Mouse (Mus musculus) Patski (cell line): ENCODE results near the gene Litaf. TPM values are rescaled to one million over a fixed set of nuclear protein-coding genes. Genes with fewer than 3 reads are reported as not detected.
"Not testable (repeated sequence)": the region's sequence is repeated elsewhere in the genome, so short reads cannot be mapped to it uniquely, and the experiment has no call there.

Experiments
- ATAC-seq: fragments of 100-300 bp; one replicate; pipeline ENCODE4 v1.8.0; 2021
- CTCF ChIA-PET: fragments of 350-600 bp; sonication (Branson Sonifier 250); formaldehyde crosslinking; loops from one replicate; lab custom pipeline; 2022; ENCODE audit warnings: inconsistent platforms; lab: Charles Lee
- POLR2A ChIA-PET: fragments of 350-600 bp; sonication (Branson Sonifier 250); formaldehyde crosslinking; loops from one replicate; lab custom pipeline; 2022; ENCODE audit warnings: antibody characterized with exemption, inconsistent platforms; lab: Charles Lee
- DNase-seq: peaks from one replicate; pipeline ENCODE4 v3.0.0-alpha.2; 2011; ENCODE audit warnings: low read depth, low spot score
- H3K27me3 ChIP-seq: fragments of 371-371 bp; one replicate; pipeline ENCODE4 v1.5.1; 2021
- CTCF ChIP-seq: fragments of 100-300 bp; IDR thresholded peaks from one replicate; pipeline ENCODE4 v1.5.1; 2021
- in situ Hi-C: fragments of 300-500 bp; cut with MboI; formaldehyde crosslinking; loops from 3 replicates; pipeline ENCODE4 v1.11.1; 2018; ENCODE audit warnings: low pct_unique_long_range_greater_than_20kb, mixed read lengths
- polyA plus RNA-seq: library from polyadenylated mRNA; unstranded; gene quantifications from one replicate; pipeline ENCODE4 v1.2.3, GENCODE M21; 2021

The Litaf gene
- polyA plus RNA-seq, 1 experiment from 2014 or later = 344 TPM

DNA sequence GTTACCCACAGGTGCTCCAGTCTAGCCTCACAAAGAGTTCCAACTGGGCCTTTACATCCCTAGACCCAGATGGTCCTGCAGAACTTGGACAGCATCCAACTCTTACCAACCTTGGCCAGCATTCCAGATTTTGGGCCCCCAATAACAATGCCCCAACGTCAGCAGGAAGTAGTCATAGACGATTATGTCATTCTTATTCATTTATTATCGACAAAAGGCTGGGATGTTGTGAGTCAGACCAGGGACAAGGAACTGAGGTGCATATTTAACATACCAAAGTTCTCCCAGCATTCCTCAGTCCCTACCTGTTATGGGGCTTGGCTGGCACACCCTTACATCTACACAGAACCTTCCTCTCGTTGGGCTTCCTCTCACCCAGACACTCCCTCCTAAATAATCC is 49.6 kb downstream of the Litaf start:
- CTCF ChIA-PET = interaction anchor here (0.7 kb wide), 1 partner anchor 9 kb away, joined by 3 read pairs; no protein-coding TSS in a partner anchor
- DNase-seq (no peak), ATAC-seq (no peak)
- in situ Hi-C loops = no loop called here
- TF ChIP-seq CTCF = no peak
- H3K27me3 ChIP-seq = no peaks in the 10 kb centered on the region
- POLR2A ChIA-PET = no interaction called here

DNA sequence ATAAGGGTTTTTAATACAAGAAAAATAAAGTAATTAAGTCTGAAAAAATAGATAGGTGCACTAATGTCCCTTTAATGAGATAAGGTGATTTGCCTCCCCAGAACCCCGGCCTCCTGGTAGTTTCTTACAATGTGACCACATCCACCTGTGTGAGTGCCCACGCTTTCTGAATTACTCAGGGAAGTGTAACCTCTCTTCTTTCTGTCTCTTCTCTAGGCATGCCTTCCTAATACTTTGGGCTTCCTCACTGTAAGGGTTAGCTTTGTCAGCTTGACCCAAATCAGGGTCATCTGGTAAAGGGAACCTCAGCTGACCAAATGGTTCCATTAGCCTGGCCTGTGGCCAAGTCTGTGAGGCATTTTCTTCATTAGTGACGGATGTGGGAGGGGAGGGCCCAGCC is 51.5 kb downstream of the Litaf start:
- ChIA-PET POLR2A (no interaction called here), CTCF (no interaction called here)
- no peak for DNase-seq
- H3K27me3 ChIP-seq = no peaks in the 10 kb centered on the region
- in situ Hi-C loops = no loop called here
- no peak for ATAC-seq
- TF ChIP-seq CTCF = no peak

- in situ Hi-C loops, H3K27me3 ChIP-seq, DNase-seq, ATAC-seq: not testable (repeated sequence)
- CTCF ChIA-PET = interaction anchor here (1.4 kb wide), 1 partner anchor 8 kb away, joined by 5 read pairs; no protein-coding TSS in a partner anchor
- POLR2A ChIA-PET = interaction anchor here (0.9 kb wide), 1 partner anchor 11 kb away, joined by 3 read pairs; no protein-coding TSS in a partner anchor
Observed at GRCm38 (mm10) chr16:11013464-11014147, 52.4 kb downstream of the Litaf start.

DNA sequence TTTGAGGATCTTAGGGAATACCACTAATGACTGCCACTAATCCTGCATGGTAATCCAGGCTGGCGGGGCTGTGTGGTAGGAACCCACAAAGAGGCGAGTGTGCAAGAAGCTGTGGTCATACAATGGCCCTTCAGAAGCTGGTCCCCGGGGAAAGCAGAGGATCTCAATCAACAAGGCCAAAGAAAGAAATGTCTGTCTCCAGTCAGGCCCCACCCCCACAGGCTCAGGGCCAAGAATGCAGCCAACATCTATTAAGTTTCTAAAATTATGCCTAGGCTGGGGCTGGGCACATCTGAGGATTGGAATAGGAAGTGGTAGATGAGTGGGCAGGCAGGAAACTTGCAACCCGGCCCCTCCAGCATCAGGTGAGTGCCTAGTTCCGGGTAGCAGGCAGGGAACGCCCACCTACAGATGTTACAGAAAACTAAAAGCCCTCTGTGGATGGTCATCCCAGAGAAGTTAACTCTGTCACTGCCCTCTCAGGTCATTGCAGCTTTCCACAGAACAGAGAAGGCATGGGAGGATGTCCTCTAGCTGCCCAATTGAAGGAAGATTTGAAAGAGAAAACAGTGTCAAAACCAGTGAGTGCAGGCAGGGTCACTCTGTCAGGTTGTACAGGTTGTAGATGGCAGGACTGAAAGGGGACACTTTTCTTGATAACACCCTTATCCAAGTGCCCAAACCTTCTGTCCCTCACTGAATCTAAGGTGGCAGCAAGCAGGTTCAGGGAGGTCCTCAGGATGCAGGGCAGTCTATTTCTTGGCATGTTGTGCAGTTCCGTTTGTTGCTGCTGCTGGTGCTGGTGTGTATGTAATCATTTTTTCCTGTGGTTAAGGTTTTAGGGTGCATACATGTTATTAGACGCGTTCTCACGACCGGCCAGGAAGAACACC is 53.1 kb downstream of the Litaf start:
- no peak for ATAC-seq
- CTCF ChIA-PET = interaction anchor here (1.4 kb wide), 1 partner anchor 9 kb away, joined by 5 read pairs; no protein-coding TSS in a partner anchor

DNA sequence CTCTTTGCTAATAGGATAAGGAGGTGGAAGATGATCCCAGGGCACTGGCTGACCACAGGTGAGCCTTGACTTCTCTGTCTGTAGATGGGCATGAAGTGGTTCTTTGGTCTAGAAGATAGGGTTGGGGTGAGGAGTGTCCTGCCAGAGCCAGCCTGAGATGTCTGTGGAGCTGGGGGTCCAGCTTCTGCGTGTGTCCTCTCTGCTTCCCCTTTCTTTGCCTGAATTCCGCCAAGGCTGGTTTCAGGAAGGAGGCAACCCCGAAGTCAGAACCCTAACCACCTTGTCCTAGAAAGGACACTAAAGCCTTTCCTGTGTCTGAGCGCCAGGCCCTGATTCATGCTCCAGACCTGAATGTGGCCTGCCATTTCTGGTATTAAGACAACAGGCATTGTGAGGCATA is 54.0 kb downstream of the Litaf start:
- DNase-seq = no peak
- in situ Hi-C loops = no loop called here
- H3K27me3 ChIP-seq = no peaks in the 10 kb centered on the region
- CTCF ChIA-PET = interaction anchor here (1.0 to 1.4 kb wide), 3 partner anchors 9 to 19 kb away, joined by 3 to 5 read pairs (median 3); no protein-coding TSS in a partner anchor
- no peak for ATAC-seq
- POLR2A ChIA-PET = interaction anchor here (1.0 to 1.1 kb wide), 2 partner anchors 20 to 22 kb away, joined by 3 read pairs; no protein-coding TSS in a partner anchor
- TF ChIP-seq CTCF = no peak

More for the DNA sequence above, 53.1 kb downstream of the Litaf start:
- in situ Hi-C loops = no loop called here
- H3K27me3 ChIP-seq = no peaks in the 10 kb centered on the region
- POLR2A ChIA-PET = interaction anchor here (0.9 kb wide), 1 partner anchor 12 kb away, joined by 3 read pairs; no protein-coding TSS in a partner anchor
- TF ChIP-seq CTCF = no peak
- no peak for DNase-seq

GRCm38 (mm10) chr16:11011206-11011605 is 54.8 kb downstream of the Litaf start:
- POLR2A ChIA-PET = interaction anchor here (1.0 to 1.1 kb wide), 3 partner anchors 13 to 22 kb away, joined by 3 to 4 read pairs (median 3); no protein-coding TSS in a partner anchor
- in situ Hi-C loops = no loop called here
- DNase-seq (no peak), ATAC-seq (no peak)
- CTCF ChIA-PET = interaction anchor here (1.0 to 1.4 kb wide), 3 partner anchors 10 to 18 kb away, joined by 3 read pairs; no protein-coding TSS in a partner anchor
- TF ChIP-seq CTCF = no peak
- H3K27me3 ChIP-seq = no peaks in the 10 kb centered on the region

- no peak for TF ChIP-seq CTCF
- in situ Hi-C loops = no loop called here
- no peak for DNase-seq
- no peaks in the 10 kb centered on the region for H3K27me3 ChIP-seq
- ChIA-PET CTCF (interaction anchor here (1.4 kb wide), 1 partner anchor 14 kb away, joined by 3 read pairs; no protein-coding TSS in a partner anchor), POLR2A (interaction anchor here (1.0 kb wide), 1 partner anchor 14 kb away, joined by 4 read pairs; no protein-coding TSS in a partner anchor)
- ATAC-seq = no peak
Observed at GRCm38 (mm10) chr16:11010270-11010669, 55.7 kb downstream of the Litaf start.

DNA sequence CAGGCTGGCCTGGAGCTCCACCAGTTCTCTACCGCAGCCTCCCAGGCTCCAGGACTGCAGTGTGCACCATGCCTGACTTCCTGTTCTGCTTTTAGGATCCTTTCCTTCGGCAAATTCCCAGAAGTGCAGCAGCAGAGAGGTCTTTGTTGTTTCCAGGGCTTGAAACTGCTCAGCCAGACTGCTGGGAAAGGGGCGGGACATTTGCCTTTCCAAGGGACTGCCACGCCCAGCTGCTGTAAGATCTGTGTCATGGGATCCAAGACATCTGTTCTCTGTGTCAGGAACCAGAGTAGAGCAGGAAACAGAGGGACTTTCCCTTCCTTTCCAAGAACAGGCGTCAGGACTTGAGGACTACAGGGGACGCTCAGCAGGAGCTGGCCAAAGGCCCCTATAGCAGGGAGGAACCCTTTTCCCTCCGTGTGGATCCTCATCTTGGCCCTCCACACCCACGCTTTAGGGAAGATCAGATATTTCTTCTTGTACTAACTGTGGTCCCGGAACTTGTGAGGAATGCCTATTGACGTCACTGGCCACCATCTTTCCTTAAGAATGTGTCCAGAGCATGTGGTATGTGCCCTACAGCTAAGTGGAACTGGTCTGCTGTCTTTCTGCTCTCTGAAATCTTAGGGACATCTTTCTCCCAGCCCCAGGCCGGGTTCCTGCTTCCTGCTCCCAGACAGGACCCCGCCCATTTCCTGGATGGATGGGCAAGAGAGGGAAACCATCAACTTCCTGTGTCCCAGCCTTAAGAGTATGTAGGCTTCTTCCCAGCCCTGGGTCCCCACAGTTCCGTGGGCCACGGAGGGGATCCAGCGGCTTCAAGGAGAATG is 57.6 kb downstream of the Litaf start:
- ChIA-PET CTCF (interaction anchor here (1.1 to 2.4 kb wide), 2 partner anchors 12 to 16 kb away, joined by 6 to 10 read pairs; no protein-coding TSS in a partner anchor), POLR2A (interaction anchor here (0.6 to 2.7 kb wide), 10 partner anchors 9 to 454 kb away, joined by 3 to 19 read pairs (median 4); no protein-coding TSS in a partner anchor)
- ATAC-seq (peak; percentile 83), DNase-seq (peak; percentile 78)
- in situ Hi-C loops = no loop called here
- H3K27me3 ChIP-seq = no peaks in the 10 kb centered on the region
- TF ChIP-seq CTCF = no peak

DNA sequence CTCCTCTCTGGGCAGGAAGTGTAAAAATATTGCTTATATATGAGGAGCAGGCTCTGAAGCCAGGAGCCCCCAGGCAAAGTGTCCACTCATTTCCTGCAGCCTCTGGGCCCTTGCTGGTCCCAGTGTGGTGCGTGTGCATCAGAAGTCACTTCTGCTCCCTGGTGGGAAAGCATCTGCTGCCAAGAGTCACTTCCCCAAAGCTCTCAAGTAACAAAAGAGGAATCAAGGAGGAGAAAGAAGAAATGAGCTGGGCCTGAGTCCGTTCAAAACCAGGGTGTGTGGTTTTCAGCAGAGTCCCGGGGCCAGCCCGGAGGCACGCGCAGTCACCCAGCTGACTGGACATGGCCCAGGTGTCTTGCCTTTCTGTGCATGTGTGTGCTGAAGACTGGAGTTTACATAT is 59.9 kb downstream of the Litaf start:
- POLR2A ChIA-PET = interaction anchor here (2.7 kb wide), 1 partner anchor 15 kb away, joined by 19 read pairs; no protein-coding TSS in a partner anchor
- CTCF ChIA-PET = no interaction called here
- no peak for TF ChIP-seq CTCF
- no peaks in the 10 kb centered on the region for H3K27me3 ChIP-seq
- no peak for ATAC-seq
- DNase-seq = no peak
- in situ Hi-C loops = no loop called here
